Mouse (Mus musculus) spleen, postnatal 36 days (tissue): ENCODE results near the gene Tmcc1.

ENCODE experiments used
- DNase-seq, 2 experiments: peaks; one replicate each; pipeline ENCODE4 v3.0.0; 2022; ENCODE audit warnings: low spot score in 2 of 2, mixed read lengths in 1 of 2

The Tmcc1 gene

DNA sequence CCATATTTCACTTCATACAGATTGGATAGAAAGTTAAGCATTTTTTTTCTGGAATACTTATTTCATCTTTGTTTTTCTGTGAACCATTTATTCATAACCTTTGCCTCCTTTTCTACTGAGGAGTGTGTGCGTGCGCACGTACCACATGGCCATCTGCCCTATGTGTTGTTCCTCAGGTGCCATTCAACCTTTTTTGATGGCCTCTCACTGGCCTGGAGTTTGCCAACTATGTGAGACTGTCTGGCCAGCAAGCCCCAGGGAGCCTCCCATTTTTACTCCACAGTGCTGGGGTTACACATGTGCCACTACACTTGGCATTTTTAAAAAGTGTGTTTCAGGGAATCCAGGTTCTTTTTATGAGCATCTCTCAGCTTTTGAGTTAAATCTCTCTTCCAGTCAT lies 177.4 kb downstream of the Tmcc1 start:
- no peak for DNase-seq

DNA sequence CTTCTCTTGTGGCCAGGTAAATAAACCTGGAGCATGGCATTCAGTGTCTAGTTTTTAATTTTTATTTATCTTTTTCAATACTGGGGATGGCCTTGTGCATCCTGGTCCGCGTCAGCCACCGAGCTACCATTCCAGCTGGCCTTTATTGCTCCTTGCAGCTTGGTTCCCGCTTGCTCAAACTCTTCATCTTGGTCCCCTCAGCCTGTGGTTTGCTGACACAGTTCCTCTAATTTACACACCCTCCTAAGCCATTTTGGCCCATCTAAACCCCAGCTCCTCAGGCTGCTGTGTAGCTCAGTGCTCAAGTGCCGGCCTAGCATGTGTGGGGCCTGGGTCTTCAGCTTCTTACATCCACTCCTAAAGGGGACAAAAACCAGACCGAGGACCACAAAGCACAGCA lies 179.2 kb downstream of the Tmcc1 start:
- DNase-seq = no peak

DNA sequence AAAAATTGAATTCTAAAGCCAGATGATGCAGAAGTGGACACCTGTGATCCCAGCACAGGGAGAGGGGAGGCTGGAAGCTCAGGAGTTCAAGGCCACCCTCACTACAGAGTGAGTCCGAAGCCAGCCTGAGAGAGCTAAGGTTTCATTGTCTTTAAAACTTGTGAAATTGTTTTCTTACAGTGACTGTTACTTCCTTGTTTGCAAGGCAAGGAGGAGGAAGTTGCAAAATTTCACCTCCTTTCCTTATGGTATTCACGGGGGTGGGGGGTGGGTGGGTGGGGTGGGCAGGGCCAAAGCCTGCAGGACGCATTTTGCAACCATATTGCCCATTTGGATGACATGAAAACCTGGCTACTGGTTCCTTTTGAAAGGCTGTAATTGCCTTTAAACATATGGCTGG lies 179.6 kb downstream of the Tmcc1 start:
- no peak for DNase-seq

DNA sequence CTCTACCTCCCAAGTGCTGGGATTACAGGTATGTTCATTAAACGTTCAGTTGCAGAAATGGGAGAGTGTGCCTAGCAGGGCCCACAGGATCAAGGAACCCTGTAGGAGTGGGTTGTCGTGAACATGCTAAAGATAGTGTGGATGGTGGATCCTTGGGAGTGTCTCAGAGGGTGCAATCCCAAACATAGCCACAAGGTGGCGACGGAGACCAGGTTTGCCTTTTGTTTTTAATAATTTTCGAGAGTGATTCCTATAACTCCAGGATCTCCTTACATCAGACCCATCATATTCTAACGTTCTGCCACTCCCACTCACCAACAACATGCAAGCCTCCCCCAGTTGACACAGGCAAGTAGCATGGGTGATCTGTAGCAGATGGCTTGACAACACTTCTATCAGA lies 182.7 kb downstream of the Tmcc1 start:
- DNase-seq = peak; percentile 40 to 53

DNA sequence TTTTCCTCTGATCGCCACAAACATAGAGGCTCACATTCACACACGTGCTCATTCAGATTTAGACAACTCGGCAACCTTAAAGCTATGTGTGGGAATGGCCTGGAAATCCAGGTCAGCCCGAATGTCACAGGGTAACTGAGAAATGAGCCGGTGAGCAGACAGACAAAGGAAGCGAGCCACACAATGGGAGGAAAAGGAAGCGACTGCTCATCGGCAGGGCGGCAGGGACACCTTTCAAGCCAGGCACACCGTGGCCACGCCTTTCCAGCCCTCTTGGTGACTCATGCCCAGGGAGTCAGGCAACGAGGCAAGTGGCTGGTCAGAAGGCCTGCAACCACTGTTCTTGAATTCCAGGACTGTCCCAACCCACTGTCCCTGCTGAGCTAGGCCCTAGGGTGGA lies 183.9 kb downstream of the Tmcc1 start:
- no peak for DNase-seq

DNA sequence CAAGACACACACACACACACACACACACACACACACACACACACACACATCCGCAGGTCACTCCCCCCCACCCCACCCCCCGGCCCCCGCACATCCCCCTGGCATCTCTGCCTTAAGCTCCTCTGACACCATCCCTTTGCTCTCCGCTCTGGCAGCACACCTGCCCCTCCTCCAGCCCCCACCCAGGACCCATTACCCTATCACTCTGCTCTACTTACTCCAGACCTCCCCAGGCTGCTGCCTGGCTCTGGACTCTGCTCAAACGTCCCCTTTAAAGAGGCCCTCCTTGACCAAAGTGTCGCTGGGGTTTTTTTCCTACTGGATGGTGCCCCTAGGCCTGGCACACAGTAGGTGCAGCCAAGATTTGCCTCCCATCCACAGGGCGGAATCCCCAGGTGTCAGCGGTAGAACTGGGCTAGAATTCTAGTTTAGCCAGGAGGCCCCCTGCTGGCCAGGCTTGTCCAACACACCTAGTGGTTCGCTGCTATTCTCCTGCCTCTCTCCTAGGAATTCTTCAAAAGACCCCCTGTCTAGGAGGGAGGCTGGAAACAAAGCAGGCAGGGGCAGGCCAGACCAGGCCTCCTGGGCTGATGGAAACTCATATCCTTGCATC lies 185.6 kb downstream of the Tmcc1 start:
- peak in 1 of 2 experiments; percentile 52 for DNase-seq

DNA sequence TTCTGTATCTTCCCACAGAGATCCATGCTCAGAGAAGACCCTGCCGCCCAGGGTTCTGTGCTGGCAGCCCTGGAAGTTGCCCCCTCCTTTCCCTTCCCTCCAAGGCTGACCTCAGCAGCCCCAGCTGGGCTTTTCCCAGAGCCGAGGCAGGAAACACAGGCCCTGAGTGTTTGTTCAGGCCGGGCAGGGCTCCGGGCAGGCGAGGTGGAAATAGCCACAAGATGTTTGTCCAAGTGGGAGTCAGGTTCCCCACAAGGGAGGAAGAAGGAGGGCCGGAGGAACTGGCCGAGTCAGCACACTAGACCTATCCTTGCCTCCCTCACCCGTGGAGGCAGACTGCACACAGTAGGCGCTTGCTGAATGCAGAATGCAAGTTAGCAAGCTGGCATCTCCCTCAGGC lies 186.6 kb downstream of the Tmcc1 start:
- no peak for DNase-seq

DNA sequence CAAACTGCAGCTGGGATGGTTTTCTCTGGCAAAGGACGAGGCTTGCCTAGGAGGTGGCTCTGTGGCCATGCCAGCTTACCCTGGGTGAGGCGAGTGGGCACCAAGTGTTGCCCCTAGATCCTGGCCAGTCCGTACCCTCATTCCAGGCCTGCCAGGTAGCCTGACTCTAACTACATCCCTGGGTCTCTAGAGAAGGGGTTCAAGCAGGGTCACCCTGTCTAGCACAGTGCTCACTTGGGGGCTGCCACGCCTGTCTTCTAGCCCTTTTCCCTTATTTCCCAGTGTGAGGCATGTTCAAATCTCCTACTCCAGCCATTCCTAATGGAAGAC lies 187.4 kb downstream of the Tmcc1 start:
- no peak for DNase-seq

DNA sequence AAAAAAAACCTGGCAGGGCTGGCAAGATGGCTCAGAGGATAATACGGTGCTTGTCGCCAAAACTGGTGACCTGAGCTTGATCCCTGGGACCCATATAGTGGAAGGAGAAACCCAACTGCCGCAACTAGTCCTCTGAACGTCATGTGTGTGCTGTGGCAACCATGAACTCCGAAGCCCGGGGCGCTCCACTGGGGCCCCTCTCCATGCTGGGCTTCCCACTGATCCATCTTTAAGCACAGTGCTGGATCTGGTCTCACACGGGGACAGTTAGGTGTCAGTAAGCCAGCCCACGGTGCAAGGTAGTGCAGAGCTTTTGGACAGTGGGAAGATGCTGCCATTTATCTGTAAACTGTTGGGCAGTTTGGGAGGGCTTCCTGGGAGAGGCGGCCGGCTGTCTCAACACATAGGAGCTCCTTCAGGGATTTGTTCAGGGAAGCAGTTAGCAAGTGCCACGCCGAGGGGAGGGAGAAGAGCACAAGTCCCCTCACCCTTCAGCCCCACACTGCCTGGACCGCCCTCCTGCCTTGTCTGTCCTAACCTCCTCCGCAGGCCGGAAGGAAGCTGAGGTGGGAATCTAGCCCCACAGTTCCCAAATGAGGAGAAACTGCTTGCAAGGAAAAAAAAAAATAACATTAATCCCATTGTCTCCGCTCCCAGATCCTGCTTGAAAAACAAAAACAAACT lies 187.9 kb downstream of the Tmcc1 start:
- no peak for DNase-seq

DNA sequence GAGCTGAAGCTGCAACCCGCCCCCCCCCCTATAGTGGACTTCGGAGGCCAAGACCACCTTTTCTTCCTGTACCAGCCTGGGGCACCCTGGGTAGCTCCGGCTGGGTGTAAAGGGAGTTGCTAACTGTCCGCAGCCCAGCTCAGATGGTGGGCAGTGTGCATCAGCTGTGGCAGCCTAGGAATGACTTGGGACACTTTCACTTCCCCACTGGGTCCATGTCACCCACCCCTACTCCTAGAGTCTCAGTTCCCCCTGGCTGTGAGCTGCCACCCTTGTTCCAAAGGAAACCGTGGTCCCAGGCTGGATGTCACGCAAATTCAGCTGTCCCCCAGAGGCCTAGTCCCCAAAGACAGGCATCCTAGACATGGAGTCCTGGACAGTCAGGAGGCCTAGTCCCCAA lies 188.6 kb downstream of the Tmcc1 start:
- DNase-seq = no peak

DNA sequence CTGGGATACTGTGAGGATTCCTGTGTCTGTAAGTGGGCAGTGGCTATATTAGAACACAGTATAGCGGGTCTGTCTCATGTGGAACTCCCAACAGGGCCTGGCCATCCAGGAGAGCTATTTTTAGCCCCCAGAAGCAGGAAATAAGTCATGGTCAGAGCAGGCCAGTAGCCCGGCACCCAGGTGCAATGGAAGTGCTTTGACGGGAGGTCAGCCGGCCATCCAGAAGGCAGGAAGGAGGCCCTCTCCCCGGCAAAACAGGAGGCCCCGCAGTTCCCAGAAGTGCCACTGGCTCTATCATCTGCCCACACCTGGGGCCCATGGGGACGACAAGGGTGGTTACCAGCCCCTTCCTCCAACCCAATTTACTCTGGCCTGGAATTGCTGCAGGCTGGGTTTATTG lies 189.2 kb downstream of the Tmcc1 start:
- no peak for DNase-seq

DNA sequence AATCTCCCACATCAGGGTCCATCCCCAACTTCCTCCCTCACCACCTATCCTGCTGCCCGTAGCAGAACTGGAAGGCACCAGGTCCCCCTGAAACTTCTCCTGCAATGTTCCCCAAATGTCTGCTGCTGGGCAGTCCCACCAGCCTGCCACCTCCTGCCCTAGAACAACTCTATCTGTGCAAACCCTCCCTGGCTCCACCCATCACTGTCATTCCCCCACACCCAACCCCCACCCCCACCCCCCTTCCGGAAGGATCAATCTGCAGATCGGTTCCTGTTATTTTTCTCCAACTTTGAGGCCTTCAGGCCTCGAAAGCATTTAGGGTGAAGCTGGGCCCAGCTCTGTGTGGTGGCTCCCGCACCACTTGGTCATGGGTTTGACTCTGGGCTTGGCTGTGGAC lies 189.8 kb downstream of the Tmcc1 start:
- DNase-seq = no peak

DNA sequence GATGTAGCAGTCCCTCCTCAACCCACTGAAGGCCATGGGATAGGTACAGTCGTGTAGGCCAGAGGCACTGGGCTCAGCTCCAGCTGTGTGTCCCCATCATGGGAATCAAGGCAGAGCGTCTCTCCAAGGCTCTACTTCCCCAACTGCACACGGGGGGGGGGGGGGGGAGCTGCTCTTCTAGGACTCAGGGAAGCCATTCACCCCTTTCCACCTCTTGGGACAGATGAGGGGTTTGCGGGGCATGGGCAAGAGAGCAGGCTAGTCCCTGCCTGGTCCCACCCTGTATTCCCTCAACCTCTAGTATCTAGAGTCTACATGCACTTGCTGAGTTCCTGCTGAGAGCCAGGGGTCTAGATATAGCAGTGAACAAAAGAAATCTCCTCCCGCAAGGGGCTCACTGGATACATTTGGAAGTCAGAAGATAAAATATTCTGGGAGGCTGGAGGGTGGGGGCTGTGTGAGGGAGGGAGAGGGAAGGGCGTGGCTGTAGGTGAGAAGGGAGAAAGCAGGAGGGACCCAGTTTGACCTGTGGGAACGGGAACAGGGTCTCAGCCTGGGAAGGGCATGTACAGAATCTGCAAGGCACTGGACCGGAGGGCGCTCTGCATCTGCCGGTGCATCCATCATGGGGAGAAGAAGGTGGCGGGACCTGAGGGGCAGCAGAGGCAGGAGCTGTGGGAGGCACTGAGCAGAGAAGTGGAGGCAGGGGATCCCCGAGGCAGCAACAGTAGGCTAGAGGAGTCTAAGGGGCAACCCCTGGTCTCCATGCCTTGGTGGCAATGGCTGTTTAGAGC lies 190.8 kb downstream of the Tmcc1 start:
- DNase-seq = no peak

DNA sequence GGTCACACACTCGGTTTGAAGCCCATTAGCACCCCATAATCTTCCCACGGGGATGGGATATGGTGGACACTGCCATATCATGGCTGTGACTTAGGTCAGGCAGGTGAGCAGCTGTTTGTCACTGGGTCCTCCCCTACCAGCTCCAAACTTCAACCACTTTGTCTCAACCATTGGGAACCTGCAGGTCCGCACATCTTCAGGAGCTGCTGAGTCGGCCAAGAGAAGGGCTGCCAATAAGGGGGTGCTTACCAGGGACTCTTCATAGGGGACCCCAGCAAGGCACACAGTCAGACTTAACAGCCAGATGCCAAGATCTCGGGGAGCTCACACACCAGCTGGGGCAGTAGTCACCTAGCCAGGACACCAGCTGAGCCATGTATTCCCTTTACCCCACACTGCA lies 192.4 kb downstream of the Tmcc1 start:
- DNase-seq = no peak

DNA sequence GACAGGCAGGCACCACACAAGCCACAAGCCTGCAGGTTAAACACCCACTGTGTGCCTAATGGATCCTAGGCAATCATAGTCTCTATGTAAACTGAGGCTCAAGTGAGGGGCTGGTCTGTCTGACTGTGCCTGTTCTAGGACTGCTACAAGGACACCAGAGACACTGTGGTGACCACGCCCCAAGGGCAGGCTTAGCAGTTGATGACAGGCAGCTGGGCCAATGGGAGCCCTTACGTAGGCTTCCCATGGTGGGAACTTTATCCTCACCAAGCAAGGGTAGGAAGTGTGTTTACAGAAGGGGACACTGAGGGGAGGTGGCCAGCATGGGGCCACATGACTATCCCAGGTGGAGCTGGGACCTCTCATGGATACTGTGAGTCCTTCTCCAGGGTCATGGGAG lies 194.1 kb downstream of the Tmcc1 start:
- no peak for DNase-seq

DNA sequence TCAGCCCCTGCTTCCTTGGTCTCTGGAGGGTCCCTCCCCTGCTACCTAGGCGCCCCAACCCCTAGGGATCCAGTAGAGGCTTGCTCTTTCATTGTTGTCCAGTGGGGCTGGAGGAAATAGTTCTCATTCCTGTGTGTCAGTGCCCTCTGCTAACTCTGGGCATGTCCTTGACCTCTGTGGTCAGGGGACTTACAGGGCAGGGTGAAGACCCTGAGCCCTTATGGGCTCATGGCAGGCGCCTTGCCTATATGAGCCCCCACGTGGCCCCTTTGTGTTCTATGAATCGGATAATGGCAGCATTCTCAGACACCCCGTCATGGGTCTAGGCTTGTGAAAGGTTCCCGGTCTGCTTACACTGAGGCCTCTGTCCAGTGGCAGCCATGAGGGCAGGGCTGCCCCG lies 194.5 kb downstream of the Tmcc1 start:
- no peak for DNase-seq

DNA sequence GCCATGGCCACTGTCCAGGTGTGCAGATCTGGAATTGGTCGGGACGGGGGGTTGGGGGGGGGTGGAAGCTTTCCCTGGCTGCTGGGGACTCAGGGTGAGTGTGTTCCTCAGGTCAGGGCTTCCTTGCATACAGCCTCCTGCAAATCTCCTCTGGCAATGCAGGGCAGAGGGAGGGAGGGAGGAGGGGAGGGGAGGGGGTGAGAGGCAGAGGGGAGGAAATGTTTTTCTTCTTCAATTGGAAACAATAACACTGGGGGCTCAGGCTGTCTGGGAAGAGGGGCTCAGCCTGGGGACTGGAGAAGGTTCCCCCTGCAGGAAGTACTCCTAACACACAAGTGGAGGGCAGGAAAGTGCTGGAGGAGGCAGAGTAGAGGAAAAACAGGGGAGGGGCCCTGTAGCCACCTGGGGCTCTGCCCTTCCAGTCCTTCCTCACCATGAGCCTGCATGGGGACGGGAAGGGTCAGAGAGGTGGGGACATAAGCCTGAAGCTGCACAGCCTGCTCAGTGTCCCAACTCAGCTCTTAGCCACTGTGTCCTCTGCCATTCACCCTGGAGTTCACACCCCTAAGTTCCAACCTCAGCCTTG lies 195.5 kb downstream of the Tmcc1 start:
- DNase-seq = no peak

DNA sequence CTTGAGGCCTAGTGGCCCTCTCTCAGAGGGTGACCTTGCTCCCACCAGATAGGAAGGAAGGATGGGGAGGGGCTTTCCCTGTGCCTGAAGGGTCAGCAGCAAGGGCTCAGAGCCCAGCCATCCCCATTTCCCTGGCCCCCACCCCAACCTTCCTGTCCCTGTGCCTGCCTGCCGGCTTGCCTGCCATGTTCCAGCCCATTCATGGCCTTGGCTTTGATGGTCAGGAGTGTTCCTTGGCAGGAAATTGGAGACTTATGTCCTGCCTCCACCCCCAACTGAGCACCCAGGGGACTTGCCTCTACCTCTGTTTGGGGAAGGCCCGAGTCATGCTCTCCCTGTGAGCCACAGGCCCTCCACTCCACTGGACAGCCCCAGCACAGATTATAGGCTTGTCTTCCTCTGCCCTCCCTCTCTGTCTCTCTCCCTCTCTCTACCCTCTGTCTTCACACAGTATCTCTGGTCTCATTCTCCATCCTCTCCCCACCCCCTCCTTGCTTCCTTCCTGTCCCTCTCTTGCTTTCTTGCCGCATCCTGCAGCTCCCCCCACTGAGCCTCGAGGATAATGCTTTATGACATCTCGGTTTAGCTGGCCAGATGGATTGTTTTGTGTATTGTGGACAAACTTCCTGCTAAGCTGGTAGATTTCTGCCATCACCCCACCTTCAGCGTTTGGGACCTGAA lies 197.0 kb downstream of the Tmcc1 start:
- peak; percentile 53 to 61 for DNase-seq

DNA sequence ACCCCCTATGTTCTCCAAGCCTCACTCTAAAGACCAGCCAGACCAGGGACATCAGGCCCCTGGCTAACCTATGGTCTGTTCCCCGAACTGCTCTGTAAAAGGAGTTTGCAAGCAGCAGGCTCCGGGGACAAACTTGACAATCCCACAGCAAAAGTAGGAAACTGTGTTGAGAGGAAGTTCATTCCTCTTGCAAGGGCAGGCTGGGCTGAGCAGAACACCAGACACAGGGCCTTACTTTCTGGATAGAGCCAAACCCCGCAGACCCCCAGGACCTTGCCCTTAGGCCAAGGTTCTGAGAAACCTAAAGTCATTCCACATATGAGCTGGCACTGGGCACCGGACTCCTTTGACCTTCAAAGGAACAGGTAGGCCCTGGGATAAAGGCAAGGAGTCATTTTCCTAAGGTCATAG lies 197.8 kb downstream of the Tmcc1 start:
- DNase-seq = no peak

DNA sequence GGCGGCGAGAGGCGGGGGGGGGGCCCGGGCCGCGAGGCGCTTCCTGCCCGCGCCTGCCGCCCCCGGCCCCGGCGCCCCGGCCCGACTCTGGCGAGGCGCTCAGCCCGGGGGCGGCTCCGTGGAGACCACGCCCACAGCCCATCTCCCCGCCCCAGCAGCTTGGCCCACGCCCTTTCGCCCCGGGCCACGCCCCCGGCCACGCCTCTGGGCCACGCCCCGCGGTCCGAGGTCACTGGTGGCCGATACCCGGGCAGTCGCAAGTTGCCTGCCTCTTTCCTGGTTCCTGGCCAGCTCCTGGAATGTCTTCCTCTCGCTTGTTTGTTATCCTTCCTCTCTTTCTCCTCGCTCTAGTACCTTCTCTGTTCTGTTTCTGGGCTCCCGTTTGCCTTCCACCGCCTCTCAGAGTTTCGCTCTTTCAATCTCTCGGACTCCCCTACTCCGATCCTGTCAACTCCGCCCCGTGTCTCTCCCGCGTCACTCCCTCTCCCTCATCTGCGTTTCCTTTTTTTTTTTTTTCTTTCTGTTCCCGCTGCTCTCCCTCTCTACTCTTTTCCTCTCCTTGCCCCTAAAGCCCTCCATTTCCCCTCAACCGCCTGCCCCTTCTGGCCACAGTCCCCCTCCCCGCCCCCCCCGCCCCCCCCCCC lies 198.3 kb downstream of the Tmcc1 start, which contains the start of gene Plxnd1:
Gene Plxnd1, minus strand, starts transcription at position 129 of the 644 bp plus-strand sequence.
- peak; percentile 88 for DNase-seq

DNA sequence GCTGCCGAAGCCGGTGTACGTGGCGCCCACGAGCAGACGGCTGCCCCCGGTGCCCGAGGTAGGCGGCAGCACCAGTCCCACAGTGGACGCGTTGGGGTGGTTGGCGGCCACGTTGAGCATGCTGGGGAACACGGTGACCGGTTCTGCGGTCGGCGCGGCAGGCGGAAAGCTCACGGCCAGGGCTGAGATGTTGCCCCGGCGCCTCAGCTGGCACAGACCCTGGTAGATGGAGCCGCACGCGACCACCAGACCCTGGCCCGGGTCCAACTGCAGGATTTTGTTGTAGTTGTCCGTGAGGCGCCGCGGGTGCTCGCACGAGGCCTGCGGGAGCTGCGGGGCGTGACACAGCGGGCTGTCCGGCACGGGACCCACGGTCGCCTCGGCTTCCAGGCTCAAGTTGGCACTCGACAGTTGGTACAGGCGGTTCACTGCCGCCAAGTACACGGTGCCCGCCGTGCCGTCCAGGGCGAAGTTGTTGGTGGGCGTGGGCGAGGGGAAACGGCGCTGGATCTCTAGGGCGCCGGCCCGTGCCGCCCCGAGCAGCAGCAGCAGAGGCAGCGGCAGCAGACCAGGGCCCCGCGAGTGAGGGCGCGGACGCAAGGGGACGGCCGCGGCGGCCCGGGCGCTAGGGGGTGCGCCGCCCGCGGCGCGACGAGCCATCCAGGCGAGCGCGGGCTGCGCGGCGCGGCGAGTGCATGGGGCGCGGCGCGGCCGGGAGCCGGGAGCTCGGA lies 199.0 kb downstream of the Tmcc1 start:
- no peak for DNase-seq
